Mouse (Mus musculus): ENCODE measurements around the gene Wnt5b. TPM values are rescaled to one million over a fixed set of nuclear protein-coding genes. Genes with fewer than 3 reads are reported as not detected.

Wnt5b gene
- total and polyA plus RNA-seq, 3 experiments: 0.03 TPM; not detected in 2

GRCm38 (mm10) chr6:119565451-119566379 is 21.6 kb upstream of the Wnt5b start:
- Histone ChIP-seq H3K4me3 (ENCODE audit: low read depth, low read length) (no peak overlapping the region), H3K9me3 (replicated peaks) (no peaks in the 10 kb centered on the region), H3K36me3 (replicated peaks) (no peaks in the 10 kb centered on the region), H3K27me3 (ENCODE audit: insufficient read depth, low read length) (no peaks in the 10 kb centered on the region; the same call in 1 of the 2 replicates), H3K4me1 (ENCODE audit: insufficient read depth, low read depth, low read length) (no peaks in the 10 kb centered on the region)
- ATAC-seq (ENCODE audit: extremely low read depth, insufficient number of reproducible peaks, low FRiP score, poor library complexity, severe bottlenecking) (no peak), DNase-seq (ENCODE audit: low spot score) (no peak)
- TF ChIP-seq CTCF (IDR thresholded peaks at IDR 0.05; ENCODE audit: low read depth, low read length) (no peak), GATA2 (IDR thresholded peaks at IDR 0.05; ENCODE audit: borderline replicate concordance, low read depth, low read length) (no peak), TAL1 (conservative IDR thresholded peaks at IDR 0.05; ENCODE audit: low read depth, low read length) (no peak), POLR2AphosphoS5 (IDR thresholded peaks at IDR 0.05; ENCODE audit: insufficient replicate concordance, low read depth, low read length) (no peak), GATA1 (IDR thresholded peaks at IDR 0.05; ENCODE audit: borderline replicate concordance, low read length) (no peak)

- TF ChIP-seq GATA1 (IDR thresholded peaks at IDR 0.05; ENCODE audit: borderline replicate concordance, low read length) (no peak), POLR2AphosphoS5 (IDR thresholded peaks at IDR 0.05; ENCODE audit: insufficient replicate concordance, low read depth, low read length) (no peak), TAL1 (conservative IDR thresholded peaks at IDR 0.05; ENCODE audit: low read depth, low read length) (no peak), CTCF (IDR thresholded peaks at IDR 0.05; ENCODE audit: low read depth, low read length) (no peak), GATA2 (IDR thresholded peaks at IDR 0.05; ENCODE audit: borderline replicate concordance, low read depth, low read length) (no peak)
- H3K9me3 ChIP-seq (replicated peaks): no peaks in the 10 kb centered on the region
- H3K4me3 ChIP-seq (ENCODE audit: low read depth, low read length): no peak overlapping the region
- no peaks in the 10 kb centered on the region for H3K4me1 ChIP-seq (ENCODE audit: insufficient read depth, low read depth, low read length)
- no peaks in the 10 kb centered on the region; the same call in 1 of the 2 replicates for H3K27me3 ChIP-seq (ENCODE audit: insufficient read depth, low read length)
- ATAC-seq (ENCODE audit: extremely low read depth, insufficient number of reproducible peaks, low FRiP score, poor library complexity, severe bottlenecking) (no peak), DNase-seq (ENCODE audit: low spot score) (no peak)
- no peaks in the 10 kb centered on the region for H3K36me3 ChIP-seq (replicated peaks)
These were observed 18.4 kb upstream of the Wnt5b start for GRCm38 (mm10) chr6:119562558-119562957.

GRCm38 (mm10) chr6:119558855-119559254 is 14.7 kb upstream of the Wnt5b start:
- H3K4me1 ChIP-seq (ENCODE audit: insufficient read depth, low read depth, low read length): no peaks in the 10 kb centered on the region
- H3K36me3 ChIP-seq (replicated peaks): no peaks in the 10 kb centered on the region
- H3K4me3 ChIP-seq (ENCODE audit: low read depth, low read length): no peak overlapping the region
- no peaks in the 10 kb centered on the region; the same call in 1 of the 2 replicates for H3K9me3 ChIP-seq (replicated peaks)
- DNase-seq (ENCODE audit: low spot score) (no peak), ATAC-seq (ENCODE audit: extremely low read depth, insufficient number of reproducible peaks, low FRiP score, poor library complexity, severe bottlenecking) (no peak)
- TF ChIP-seq GATA2 (IDR thresholded peaks at IDR 0.05; ENCODE audit: borderline replicate concordance, low read depth, low read length) (no peak), GATA1 (IDR thresholded peaks at IDR 0.05; ENCODE audit: borderline replicate concordance, low read length) (no peak)
- peaks cover 5% of the 10 kb centered on the region; the same call in 1 of the 2 replicates for H3K27me3 ChIP-seq (ENCODE audit: insufficient read depth, low read length)

- no peaks in the 10 kb centered on the region; the same call in 1 of the 2 replicates for H3K9me3 ChIP-seq (replicated peaks)
- H3K36me3 ChIP-seq (replicated peaks): no peaks in the 10 kb centered on the region
- no peak overlapping the region for H3K4me3 ChIP-seq (ENCODE audit: low read depth, low read length)
- TF ChIP-seq GATA1 (IDR thresholded peaks at IDR 0.05; ENCODE audit: borderline replicate concordance, low read length) (no peak), TAL1 (conservative IDR thresholded peaks at IDR 0.05; ENCODE audit: low read depth, low read length) (no peak), POLR2AphosphoS5 (IDR thresholded peaks at IDR 0.05; ENCODE audit: insufficient replicate concordance, low read depth, low read length) (no peak), GATA2 (IDR thresholded peaks at IDR 0.05; ENCODE audit: borderline replicate concordance, low read depth, low read length) (no peak), CTCF (IDR thresholded peaks at IDR 0.05; ENCODE audit: low read depth, low read length) (no peak)
- ATAC-seq (ENCODE audit: extremely low read depth, insufficient number of reproducible peaks, low FRiP score, poor library complexity, severe bottlenecking): no peak
- DNase-seq (ENCODE audit: low spot score): no peak
- H3K27me3 ChIP-seq (ENCODE audit: insufficient read depth, low read length): peaks cover 9% of the 10 kb centered on the region
- H3K4me1 ChIP-seq (ENCODE audit: insufficient read depth, low read depth, low read length): no peaks in the 10 kb centered on the region
These were observed 10.3 kb upstream of the Wnt5b start for GRCm38 (mm10) chr6:119554439-119554838.

GRCm38 (mm10) chr6:119544518-119544864 is 344 bp upstream of the Wnt5b start:
- no peak for TF ChIP-seq GATA2 (IDR thresholded peaks at IDR 0.05; ENCODE audit: borderline replicate concordance, low read depth, low read length)
- TF ChIP-seq CTCF (IDR thresholded peaks at IDR 0.05; ENCODE audit: low read depth, low read length): no peak
- TF ChIP-seq POLR2AphosphoS5 (IDR thresholded peaks at IDR 0.05; ENCODE audit: insufficient replicate concordance, low read depth, low read length): no peak
- TF ChIP-seq TAL1 (conservative IDR thresholded peaks at IDR 0.05; ENCODE audit: low read depth, low read length): no peak
- no peak for TF ChIP-seq GATA1 (IDR thresholded peaks at IDR 0.05; ENCODE audit: borderline replicate concordance, low read length)
- ATAC-seq (ENCODE audit: extremely low read depth, insufficient number of reproducible peaks, low FRiP score, poor library complexity, severe bottlenecking): no peak
- no peak for DNase-seq (ENCODE audit: low spot score)
- Histone ChIP-seq H3K9me3 (replicated peaks) (peaks cover 11% of the 10 kb centered on the region), H3K4me1 (ENCODE audit: insufficient read depth, low read depth, low read length) (no peaks in the 10 kb centered on the region), H3K4me3 (ENCODE audit: low read depth, low read length) (no peak overlapping the region), H3K36me3 (replicated peaks) (no peaks in the 10 kb centered on the region), H3K27me3 (ENCODE audit: insufficient read depth, low read length) (no peaks in the 10 kb centered on the region; the same call in 1 of the 2 replicates)

- H3K27me3 ChIP-seq (ENCODE audit: insufficient read depth, low read length): no peaks in the 10 kb centered on the region; the same call in 1 of the 2 replicates
These were observed 718 bp downstream of the Wnt5b start for GRCm38 (mm10) chr6:119543456-119543802.

More at GRCm38 (mm10) chr6:119543456-119543802, 718 bp downstream of the Wnt5b start:
- DNase-seq (ENCODE audit: low spot score) (no peak), ATAC-seq (ENCODE audit: extremely low read depth, insufficient number of reproducible peaks, low FRiP score, poor library complexity, severe bottlenecking) (no peak)
- no peaks in the 10 kb centered on the region for H3K36me3 ChIP-seq (replicated peaks)
- no peaks in the 10 kb centered on the region for H3K4me1 ChIP-seq (ENCODE audit: insufficient read depth, low read depth, low read length)
- no peak overlapping the region for H3K4me3 ChIP-seq (ENCODE audit: low read depth, low read length)
- no peak for TF ChIP-seq GATA1 (IDR thresholded peaks at IDR 0.05; ENCODE audit: borderline replicate concordance, low read length)
- TF ChIP-seq TAL1 (conservative IDR thresholded peaks at IDR 0.05; ENCODE audit: low read depth, low read length): no peak
- no peak for TF ChIP-seq CTCF (IDR thresholded peaks at IDR 0.05; ENCODE audit: low read depth, low read length)
- peaks cover 11% of the 10 kb centered on the region for H3K9me3 ChIP-seq (replicated peaks)

All from G1E (cell line).